Mouse (Mus musculus): ENCODE results near the gene Ltbp4. TPM values are rescaled to one million over a fixed set of nuclear protein-coding genes. Genes with fewer than 3 reads are reported as not detected.

The Ltbp4 gene
- total RNA-seq, 1 experiment from 2014 or later = 62.9 TPM

GRCm38 (mm10) chr7:27298033-27298610 lies 39.4 kb downstream of the Ltbp4 start:
- no peak for DNase-seq

GRCm38 (mm10) chr7:27296518-27296917 lies 41.0 kb downstream of the Ltbp4 start:
- no peak for DNase-seq

- no peak for DNase-seq
These were observed 41.5 kb downstream of the Ltbp4 start for GRCm38 (mm10) chr7:27295956-27296355.

GRCm38 (mm10) chr7:27291795-27292466 lies 45.6 kb downstream of the Ltbp4 start:
- no peak for DNase-seq

- DNase-seq = no peak
These were observed 46.9 kb downstream of the Ltbp4 start for GRCm38 (mm10) chr7:27290555-27290954.

DNA sequence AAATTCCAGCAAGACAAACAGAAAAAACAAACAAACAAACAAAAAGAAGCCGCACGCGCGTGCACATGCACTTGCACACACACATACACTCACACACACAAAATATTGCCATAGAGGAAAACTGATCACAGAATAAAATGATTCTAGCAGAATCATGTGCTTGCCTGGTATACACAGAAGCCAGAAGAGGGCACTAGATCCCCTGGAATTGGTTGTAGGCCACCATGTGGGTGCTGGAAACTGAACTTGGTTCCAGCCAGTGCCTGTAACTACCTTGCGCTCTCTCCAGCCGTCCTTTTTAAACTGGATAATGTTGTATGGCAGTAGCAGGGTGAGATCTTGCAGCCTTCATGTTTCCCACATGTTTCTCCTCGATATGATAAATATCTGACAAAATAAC lies 48.8 kb downstream of the Ltbp4 start:
- no peak for DNase-seq

- peak; percentile 58 for DNase-seq
These were observed 51.8 kb downstream of the Ltbp4 start for GRCm38 (mm10) chr7:27285698-27286066.

DNA sequence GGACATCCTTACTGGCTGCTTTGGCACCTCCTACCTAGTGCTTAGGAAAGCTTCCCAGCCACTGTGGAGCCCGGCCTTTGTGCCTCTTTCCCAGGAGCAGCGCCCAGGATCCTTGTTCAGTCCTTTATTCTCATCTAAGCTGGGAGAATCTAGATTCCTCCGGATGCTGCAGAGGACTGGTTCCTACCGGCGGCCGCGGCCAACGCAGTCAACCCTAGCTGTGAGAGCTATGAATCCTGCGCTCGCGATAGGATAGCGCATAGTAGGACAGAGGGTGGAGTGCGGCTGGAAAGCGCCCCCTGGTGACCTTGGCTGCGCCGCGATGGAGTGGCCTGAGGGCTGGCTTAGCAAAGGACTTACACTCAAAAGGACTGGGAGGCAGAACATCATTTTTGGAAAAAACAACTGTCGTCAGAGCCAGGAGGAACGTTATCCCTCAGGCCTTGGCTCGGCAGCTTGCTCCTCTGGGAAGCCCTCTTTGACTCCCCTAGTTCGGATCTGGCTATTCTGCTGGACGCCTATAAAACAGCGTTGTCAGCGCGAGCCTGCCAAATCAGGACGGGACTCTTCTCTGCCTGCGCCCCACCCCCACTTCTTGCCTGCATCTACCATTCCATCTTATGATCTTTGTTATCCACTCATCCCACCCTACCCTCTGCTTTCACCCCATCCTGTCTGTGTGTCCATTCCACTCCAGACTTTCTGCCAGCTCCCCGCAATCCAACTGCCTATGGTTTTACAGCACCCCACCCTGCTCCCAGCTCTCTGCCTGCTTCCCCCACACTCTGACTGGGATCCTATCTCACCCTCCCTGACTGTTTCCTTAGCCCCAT lies 52.4 kb downstream of the Ltbp4 start:
- peak; percentile 35 for DNase-seq

GRCm38 (mm10) chr7:27282225-27282624 lies 55.3 kb downstream of the Ltbp4 start:
- DNase-seq = no peak

DNA sequence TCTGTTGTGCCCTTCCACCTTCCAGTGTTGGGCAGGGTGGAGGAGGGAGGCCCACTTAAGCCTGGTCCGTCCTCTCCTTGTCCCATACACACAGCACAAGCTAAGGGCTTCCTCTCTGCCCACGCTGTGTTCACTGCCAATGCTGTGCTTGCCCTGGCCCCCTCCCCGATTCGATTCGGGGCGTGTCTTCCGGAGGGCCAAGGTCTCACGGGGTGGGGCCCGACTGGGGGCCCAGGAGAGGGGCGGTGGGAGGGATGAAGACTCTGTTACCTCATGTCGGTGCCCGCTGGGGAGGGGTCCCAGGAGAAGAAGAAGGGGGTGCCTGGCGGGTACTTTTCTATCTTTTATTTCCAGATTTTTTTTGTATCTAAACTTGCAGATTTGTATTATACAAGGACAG lies 55.8 kb downstream of the Ltbp4 start:
- no peak for DNase-seq

DNA sequence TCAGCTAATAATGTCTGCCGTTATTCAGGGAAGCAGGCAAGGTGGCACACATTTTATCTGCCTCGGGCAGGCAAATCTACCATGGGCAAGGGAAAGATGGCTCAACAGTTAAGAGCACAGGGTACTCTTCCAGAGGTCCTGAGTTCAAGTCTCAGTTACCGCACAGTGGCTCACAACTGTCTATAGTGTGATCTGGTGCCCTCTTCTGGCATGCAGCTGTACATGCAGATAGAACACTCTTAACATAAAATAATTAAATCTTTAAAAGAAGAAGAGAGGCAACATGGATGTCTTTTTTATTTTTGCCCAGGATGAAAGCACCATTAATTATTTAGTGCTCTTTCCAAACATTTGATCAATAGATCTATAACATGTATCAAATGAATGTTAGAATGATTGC lies 60.3 kb downstream of the Ltbp4 start:
- DNase-seq = no peak

DNA sequence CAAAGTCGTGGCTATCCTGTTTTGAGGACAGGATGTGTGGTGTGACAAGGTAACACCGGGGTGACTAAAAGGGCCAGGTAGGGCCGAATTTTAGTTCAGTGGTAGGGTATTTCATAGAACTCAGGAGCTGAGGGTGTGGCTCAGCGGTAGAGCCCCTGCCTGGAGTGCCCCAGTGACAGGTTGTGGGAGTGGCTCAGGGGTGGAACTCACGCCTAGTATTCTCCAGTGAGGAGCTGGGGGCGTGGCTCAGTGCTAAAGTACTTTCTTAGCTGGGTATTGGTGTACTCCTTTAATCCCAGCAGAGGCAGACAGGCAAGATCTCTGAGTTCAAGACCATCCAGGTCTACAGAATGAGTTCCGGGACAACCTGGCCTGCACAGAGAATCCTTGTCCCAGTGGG lies 61.5 kb downstream of the Ltbp4 start:
- no peak for DNase-seq

GRCm38 (mm10) chr7:27274916-27275315 lies 62.6 kb downstream of the Ltbp4 start:
- no peak for DNase-seq

DNA sequence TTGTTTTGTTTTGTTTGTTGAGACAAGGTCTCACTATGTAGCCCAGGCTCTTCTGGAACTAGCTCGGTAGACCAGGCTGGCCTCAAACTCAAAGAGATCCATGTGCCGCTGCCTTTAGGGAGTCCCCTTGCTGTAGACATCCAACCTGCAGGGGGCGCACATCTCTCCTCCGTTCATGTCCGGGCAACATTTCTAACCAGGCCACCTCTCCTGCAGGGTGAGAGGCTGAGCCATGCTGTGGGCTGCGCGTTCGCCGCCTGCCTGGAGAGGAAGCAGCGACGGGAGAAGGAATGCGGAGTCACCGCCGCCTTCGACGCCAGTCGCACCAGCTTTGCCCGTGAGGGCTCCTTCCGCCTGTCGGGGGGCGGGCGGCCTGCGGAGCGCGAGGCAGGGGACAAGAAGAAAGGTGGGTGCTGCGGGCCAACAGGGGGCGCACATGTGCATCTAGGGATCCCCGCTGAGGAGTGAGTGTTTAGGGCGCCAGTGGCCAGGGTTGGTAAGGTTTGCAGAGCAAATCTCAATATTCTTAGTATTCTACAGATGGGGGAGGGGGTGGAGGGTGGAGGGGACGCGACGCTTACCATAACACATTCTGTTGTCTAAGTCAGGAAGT lies 63.6 kb downstream of the Ltbp4 start:
- peak; percentile 35 for DNase-seq

GRCm38 (mm10) chr7:27271423-27271822 lies 66.1 kb downstream of the Ltbp4 start:
- no peak for DNase-seq

DNA sequence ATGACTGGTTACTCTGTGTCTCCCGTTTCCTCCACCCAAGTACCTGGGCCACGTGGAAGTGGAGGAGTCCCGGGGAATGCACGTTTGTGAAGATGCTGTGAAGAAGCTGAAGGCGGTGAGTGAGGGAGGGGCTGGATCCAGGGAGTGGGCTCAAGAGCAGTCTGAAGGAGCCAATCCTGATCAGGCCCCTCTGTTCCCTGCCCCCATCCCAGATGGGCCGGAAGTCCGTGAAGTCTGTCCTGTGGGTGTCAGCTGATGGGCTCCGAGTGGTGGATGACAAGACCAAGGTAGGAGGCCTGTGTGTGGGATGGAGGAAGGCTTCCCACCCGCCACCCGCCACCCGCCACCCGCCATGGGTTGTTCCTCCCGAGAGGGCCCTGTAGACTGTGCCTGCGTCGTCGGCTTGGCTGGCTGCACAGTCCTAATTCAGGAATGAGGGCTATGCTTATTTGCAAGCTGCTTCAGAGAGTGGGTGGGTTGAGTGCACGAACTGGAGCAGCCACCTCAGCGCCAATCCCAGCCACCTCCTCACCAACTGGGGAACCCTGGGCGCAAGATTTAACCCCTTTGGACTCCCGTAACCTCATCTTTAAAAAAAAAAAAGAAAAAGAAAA lies 70.9 kb downstream of the Ltbp4 start:
- no peak for DNase-seq

DNA sequence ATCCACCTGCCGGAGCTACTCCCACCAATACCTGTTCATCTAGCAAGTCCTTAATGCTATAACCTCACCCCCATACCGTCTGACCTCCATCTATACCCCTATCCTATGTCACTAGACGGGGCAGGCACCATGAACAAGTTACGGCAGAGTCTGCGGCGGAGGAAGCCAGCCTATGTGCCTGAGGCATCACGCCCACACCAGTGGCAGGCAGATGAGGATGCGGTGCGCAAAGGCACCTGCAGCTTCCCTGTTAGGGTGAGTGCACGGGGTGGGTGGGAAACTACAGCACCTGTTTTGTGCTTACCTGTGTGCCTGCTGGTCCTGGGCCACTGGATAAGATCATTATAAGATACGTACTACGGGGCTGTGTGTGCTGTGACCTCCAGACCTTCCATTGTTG lies 72.7 kb downstream of the Ltbp4 start:
- DNase-seq = no peak

GRCm38 (mm10) chr7:27261888-27262287 lies 75.6 kb downstream of the Ltbp4 start:
- DNase-seq = no peak

DNA sequence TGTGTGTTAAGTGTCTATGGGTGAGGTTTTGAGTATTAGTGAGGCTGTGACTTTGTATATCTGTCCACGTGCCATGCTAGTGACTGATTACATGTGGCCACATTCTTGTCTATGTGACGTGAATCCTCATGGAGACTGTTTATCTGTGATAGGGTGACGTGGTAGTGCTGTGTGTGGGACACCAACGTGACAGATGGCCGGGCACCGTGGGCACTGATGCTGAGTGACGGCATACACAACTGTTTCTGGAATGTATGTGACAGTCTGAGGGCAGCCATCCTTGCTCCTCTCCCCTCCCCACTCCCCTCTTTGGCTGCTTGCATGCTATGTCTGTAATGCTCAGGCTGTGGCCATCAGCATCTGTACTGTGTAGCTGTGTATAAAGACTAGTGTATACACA lies 76.6 kb downstream of the Ltbp4 start:
- no peak for DNase-seq

DNA sequence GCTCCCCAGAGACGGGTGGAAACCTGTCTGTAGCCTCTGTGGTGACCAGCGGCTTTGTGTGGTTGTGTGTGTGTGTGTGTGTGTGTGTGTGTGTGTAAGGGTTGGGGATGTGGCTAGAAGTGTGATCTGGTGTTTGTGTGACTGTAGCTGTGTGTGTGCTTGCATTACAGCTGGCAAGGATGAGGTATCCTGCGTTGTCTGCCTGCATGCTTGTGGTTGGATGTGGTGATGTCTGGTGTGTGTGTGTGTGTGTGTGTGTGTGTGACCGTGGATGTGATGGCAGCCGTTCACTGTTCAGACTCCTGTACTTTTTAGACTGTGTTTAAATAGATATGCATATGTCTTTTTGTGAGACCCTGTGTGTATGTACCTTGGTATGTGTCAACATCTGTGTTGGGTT lies 77.7 kb downstream of the Ltbp4 start:
- no peak for DNase-seq

DNA sequence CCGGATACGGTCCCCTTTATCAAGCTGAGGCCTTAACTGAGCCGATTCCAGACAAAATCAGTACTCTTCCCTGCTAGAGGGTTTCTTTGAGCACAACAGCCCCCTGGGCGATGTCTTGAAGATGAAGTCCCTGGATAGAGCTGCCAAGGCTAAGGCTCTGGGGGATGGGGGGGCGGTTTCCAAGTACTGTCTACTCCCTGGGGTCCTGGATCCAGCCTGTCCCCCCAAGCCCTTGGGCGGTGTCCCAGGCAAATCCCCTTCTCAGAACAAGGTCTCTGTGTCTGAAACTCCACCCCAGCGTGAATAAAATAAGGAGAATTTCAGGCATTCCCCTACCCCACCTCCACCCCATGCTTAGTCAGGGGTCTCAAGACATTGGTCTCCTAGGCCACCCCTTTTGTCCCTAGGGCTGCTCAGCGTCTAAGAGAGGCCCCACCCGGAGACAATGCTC lies 78.2 kb downstream of the Ltbp4 start:
- DNase-seq = no peak

GRCm38 (mm10) chr7:27258205-27258899 lies 79.1 kb downstream of the Ltbp4 start, which contains the start of gene Numbl:
TSS of gene Numbl (plus strand) at chr7:27258433.
- DNase-seq = peak; percentile 97
